Mouse (Mus musculus): ENCODE measurements around the gene Ptprg.

- TF ChIP-seq SMC3 (IDR thresholded peaks at IDR 0.05; ENCODE audit: low read depth, low read length) (no peak), USF1 (IDR thresholded peaks at IDR 0.05; ENCODE audit: low read depth, low read length) (no peak), CTCF (IDR thresholded peaks at IDR 0.05 in 2 of 3, conservative IDR thresholded peaks at IDR 0.05 in 1 of 3; ENCODE audit: control insufficient read depth in 1 of 3, insufficient read depth in 1 of 3, low read depth in 2 of 3, low read length in 3 of 3, poor library complexity in 1 of 3, severe bottlenecking in 1 of 3) (no peak), ZNF384 (IDR thresholded peaks at IDR 0.05; ENCODE audit: low read depth, low read length) (no peak), HCFC1 (IDR thresholded peaks at IDR 0.05; ENCODE audit: low read depth, low read length) (no peak), ZMIZ1 (IDR thresholded peaks at IDR 0.05; ENCODE audit: low read depth, low read length) (no peak), CHD2 (IDR thresholded peaks at IDR 0.05; ENCODE audit: low read length) (no peak), POLR2A (IDR thresholded peaks at IDR 0.05; ENCODE audit: control insufficient read depth in 1 of 2, insufficient read depth in 1 of 2, low read depth in 1 of 2, low read length in 2 of 2, poor library complexity in 1 of 2) (no peak)
Observed at GRCm38 (mm10) chr14:12059149-12059548, 505.8 kb downstream of the Ptprg start.
